Mouse (Mus musculus) kidney, adult 2 months (tissue): ENCODE measurements around the gene Mrps10. TPM values are rescaled to one million over a fixed set of nuclear protein-coding genes. Genes with fewer than 3 reads are reported as not detected.

ENCODE experiments used
- DNase-seq: peaks from one replicate; pipeline ENCODE4 v3.0.0; 2021
- H3K27ac ChIP-seq: fragments of 200-500 bp; 2 replicates; pipeline ENCODE4 v1.5.1; 2012; ENCODE audit warnings: low read depth, low read length, control low read depth, inconsistent platforms; ENCODE audit not compliant: insufficient read depth
- H3K27me3 ChIP-seq: fragments of 200-500 bp; replicated peaks from 2 replicates; pipeline ENCODE4 v1.6.1; 2012; ENCODE audit warnings: mild to moderate bottlenecking, moderate library complexity, low read length, inconsistent platforms; ENCODE audit not compliant: control insufficient read depth, insufficient read depth
- H3K36me3 ChIP-seq: fragments of 200-500 bp; 2 replicates; pipeline ENCODE4 v1.6.1; 2012; ENCODE audit warnings: mild to moderate bottlenecking, moderate library complexity, low read length, inconsistent platforms; ENCODE audit not compliant: control insufficient read depth, insufficient read depth
- H3K4me1 ChIP-seq: fragments of 200-500 bp; 2 replicates; pipeline ENCODE4 v1.6.1; 2011; ENCODE audit warnings: low read length; ENCODE audit not compliant: control insufficient read depth, insufficient read depth
- H3K4me3 ChIP-seq: fragments of 200-500 bp; 2 replicates; pipeline ENCODE4 v1.5.1; 2011; ENCODE audit warnings: mild to moderate bottlenecking, low read depth, low read length, control low read depth; ENCODE audit not compliant: insufficient read depth
- CTCF ChIP-seq: fragments of 200-500 bp; conservative IDR thresholded peaks from 2 replicates; pipeline ENCODE4 v1.5.1; 2011; ENCODE audit warnings: low read depth, mild to moderate bottlenecking, control low read depth, low read length, moderate library complexity, mixed read lengths; ENCODE audit not compliant: insufficient read depth, insufficient read length
- POLR2A ChIP-seq: fragments of 200-500 bp; IDR thresholded peaks from one replicate; pipeline ENCODE4 v1.6.1; 2011; ENCODE audit warnings: low read depth, low read length, control low read depth
- whole genome bisulfite sequencing: fragments of 180-500 bp; shearing (Covaris S2); methylation state at CpG from one replicate; pipeline ENCODE4 v1.1.7; 2018; 5-methylcytosine and 5-hydroxymethylcytosine counted together
- polyA plus RNA-seq: library from polyadenylated mRNA; depleted of rRNA; stranded (reverse); fragments of >200 nt; gene quantifications from 2 replicates; pipeline ENCODE4 v1.2.3, GENCODE M21; 2012

The Mrps10 gene
- polyA plus RNA-seq, 1 experiment = 30.8 TPM

DNA sequence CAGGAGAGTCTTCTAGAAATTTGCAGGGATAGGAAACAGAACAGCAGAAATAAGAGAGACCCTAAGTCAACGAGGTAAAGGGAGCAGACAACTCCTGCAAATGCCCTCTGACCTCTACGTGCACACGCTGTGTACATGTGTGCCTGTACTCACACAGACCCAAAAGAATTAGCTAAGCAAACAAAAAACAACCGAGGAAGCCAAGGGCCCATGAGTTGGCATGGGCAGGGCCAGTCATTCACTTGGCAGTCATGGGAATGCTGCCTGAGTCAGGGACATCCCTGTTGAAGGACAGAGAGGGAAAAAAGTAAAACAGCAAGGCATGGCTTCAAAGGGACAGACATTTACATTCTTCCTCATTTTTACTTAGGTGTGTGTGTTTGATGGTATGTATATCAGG, 14.6 kb downstream of the Mrps10 start:
- Histone ChIP-seq H3K27ac (no peak overlapping the region), H3K27me3 (no peaks in the 10 kb centered on the region), H3K36me3 (no peaks in the 10 kb centered on the region), H3K4me3 (no peak overlapping the region), H3K4me1 (no peaks in the 10 kb centered on the region)
- WGBS = 75% methylated on average over 4 of the region's 4 CpGs
- TF ChIP-seq CTCF = no peak
- TF ChIP-seq POLR2A = no peak
- no peak for DNase-seq

DNA sequence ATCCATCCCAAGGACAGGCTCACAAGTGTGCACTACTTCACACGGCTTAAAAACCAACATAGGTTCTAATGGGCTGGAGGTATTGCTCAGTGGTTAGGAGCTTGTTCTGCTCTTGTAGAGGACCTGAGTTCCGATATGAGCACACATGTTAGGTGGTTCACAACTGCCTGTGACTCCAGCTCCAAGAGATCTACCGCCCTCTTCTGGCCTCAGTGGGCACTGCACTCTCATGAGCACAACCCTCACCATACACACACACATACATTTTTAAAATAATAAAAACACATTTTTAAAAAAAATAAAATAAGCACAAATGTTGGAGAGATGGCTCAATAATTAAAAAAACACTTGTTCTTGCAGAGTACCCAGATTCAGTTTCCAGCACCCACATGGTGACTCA, 15.4 kb downstream of the Mrps10 start:
- WGBS = 95% methylated on average over 3 of the region's 3 CpGs
- Histone ChIP-seq H3K36me3 (no peaks in the 10 kb centered on the region), H3K27ac (no peak overlapping the region), H3K4me3 (no peak overlapping the region), H3K4me1 (no peaks in the 10 kb centered on the region), H3K27me3 (no peaks in the 10 kb centered on the region)
- no peak for DNase-seq
- TF ChIP-seq POLR2A (no peak), CTCF (0 out of 2 replicates have a peak, but pooled peaks have one; percentile 20)

DNA sequence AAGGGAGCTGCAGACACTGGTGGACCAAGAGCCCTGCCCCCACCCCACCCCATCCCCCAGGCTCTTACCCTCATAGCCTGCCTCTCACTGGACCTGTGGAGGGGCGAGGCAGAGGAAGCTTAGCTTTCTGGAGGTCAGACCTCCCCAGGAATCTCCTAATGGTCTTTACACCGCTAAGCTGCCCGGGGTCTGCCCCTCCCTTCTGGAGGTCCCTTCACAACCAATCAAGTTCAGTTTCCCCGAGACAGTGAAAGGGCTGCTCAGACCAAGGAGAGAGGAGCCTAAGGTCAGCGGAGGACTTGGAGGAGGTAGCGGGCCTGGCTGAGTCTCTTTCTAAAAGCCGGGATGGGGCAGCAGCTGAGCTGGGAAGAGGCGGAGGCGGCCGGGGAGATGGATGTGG, 16.5 kb downstream of the Mrps10 start, which contains the start of gene Guca1b:
TSS of gene Guca1b (plus strand) at position 249 of the 400 bp plus-strand sequence.
- H3K27me3 ChIP-seq = no peaks in the 10 kb centered on the region
- WGBS = 50% methylated on average over 10 of the region's 10 CpGs
- no peaks in the 10 kb centered on the region for H3K4me1 ChIP-seq
- TF ChIP-seq CTCF = no peak
- no peak for TF ChIP-seq POLR2A
- H3K36me3 ChIP-seq = no peaks in the 10 kb centered on the region
- H3K4me3 ChIP-seq = no peak within 1 kb of the TSS
- DNase-seq = no peak
- H3K27ac ChIP-seq = no peak within 1 kb of the TSS

DNA sequence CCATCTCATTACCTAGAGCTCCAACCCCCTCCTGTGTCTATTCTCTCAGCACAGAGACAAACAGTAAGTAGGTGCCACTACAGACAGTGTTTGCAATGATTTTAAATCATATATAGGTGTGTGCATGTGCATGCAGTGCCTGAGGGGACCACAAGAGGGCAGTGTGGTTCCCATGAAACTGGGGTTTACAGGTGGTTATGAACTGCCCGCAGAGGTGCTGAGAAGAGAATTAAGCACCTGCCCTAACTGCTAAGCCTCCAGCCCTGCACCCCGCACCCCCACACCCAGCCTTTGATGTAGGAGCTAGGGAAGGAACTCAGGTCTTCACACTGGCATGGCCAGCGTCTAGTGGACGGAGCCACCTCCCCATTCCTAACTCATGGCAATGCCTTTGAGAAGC, 18.0 kb downstream of the Mrps10 start:
- no peak for TF ChIP-seq POLR2A
- peak; percentile 80 for TF ChIP-seq CTCF
- no peaks in the 10 kb centered on the region for H3K27me3 ChIP-seq
- no peaks in the 10 kb centered on the region for H3K36me3 ChIP-seq
- H3K4me1 ChIP-seq = no peaks in the 10 kb centered on the region
- DNase-seq = peak; percentile 55
- no peak overlapping the region for H3K4me3 ChIP-seq
- WGBS = 69% methylated on average over 4 of the region's 4 CpGs
- H3K27ac ChIP-seq = no peak overlapping the region

DNA sequence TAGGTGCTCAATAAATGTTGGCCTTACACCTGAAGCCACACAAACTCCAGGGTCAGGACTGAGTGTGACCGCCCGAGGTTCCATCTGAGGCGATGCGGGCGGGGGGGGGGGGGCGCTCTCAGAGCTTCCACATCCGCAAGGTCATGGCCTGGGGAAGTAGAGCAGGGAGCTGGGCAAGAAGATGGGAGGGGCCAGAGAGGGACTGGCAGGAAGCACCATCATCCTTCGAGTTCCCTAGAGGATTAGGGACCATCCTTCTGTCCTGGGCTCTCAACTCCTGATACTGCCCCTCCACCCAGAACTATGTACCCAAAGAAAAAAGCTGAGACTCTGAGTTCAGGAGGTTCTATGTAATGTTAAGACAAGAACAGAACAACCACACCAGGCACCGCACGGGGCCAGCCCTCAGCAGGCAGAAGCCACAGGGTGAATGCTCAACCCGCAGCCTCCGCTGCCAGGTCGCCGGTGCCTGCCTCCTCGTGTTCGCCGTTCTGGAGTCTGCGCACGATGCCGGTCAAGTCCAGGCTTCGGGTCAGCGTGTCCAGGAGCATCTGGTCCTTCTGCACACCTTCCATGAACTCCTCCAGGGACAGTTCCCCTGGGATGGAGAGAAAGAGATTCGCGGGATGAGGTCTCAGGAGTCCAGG, 25.7 kb downstream of the Mrps10 start:
- TF ChIP-seq CTCF = no peak
- no peak for TF ChIP-seq POLR2A
- H3K36me3 ChIP-seq = no peaks in the 10 kb centered on the region
- peaks cover 2% of the 10 kb centered on the region; the same call in 1 of the 2 replicates for H3K4me1 ChIP-seq
- H3K27ac ChIP-seq = no peak overlapping the region
- H3K27me3 ChIP-seq = no peaks in the 10 kb centered on the region
- WGBS = 21% methylated on average over 24 of the region's 24 CpGs
- peak; percentile 59 for DNase-seq
- peak overlapping the region; percentile 10; the same call in 1 of the 2 replicates for H3K4me3 ChIP-seq

DNA sequence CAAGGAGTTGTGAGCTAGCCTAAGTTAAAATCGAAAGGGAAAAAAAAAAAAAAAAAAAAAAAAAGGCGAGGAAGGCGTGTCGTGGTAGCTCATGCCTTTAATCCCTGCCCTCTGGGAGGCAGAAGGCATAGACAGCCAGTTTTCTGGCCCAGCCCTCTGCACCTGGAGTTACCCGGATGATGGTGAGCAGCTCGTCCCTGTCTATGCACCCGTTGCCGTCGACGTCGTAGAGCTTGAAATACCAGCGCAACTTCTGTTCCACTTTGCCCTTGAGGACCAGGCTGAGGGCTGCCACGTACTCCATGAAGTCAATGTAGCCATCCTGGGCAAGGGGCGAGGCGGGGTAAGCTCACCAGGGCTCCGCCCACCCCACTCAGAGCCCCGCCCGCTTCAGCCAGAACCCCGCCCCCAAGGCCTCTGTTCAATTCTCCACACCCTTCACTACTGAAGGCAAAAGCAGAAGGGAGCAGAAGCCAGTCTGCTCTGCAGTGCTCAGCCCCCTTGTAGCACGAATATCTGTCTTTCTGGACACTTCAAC, 26.8 kb downstream of the Mrps10 start:
- peak overlapping the region; percentile 52 for H3K4me3 ChIP-seq
- no peaks in the 10 kb centered on the region for H3K27me3 ChIP-seq
- H3K36me3 ChIP-seq = no peaks in the 10 kb centered on the region
- WGBS = 3% methylated on average over 18 of the region's 20 CpGs
- H3K27ac ChIP-seq = no peak overlapping the region
- TF ChIP-seq CTCF (no peak), POLR2A (no peak)
- DNase-seq = peak; percentile 71
- H3K4me1 ChIP-seq = peaks cover 2% of the 10 kb centered on the region; the same call in 1 of the 2 replicates

DNA sequence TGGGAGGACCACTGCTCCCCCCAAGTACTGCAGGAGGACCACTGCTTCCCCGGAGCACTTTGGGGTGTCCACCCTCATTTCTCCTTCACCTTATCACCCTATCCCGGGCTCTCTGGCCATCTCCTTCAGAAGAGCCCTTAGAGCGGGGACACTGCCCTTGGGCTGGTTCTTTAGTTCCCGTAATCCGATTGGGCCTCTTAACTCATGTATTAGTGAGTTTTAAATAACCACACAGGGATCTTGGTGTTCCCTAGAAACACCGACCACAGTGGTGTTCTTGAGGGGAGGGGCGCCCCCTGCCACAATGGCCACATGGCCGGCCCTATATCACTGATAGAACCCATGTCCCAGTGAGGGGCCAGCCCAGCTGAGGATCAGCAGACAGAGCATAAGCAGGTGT, 30.4 kb downstream of the Mrps10 start:
- Histone ChIP-seq H3K27ac (no peak overlapping the region), H3K36me3 (no peaks in the 10 kb centered on the region), H3K4me3 (no peak overlapping the region), H3K4me1 (peaks cover 2% of the 10 kb centered on the region; the same call in 1 of the 2 replicates), H3K27me3 (no peaks in the 10 kb centered on the region)
- no peak for TF ChIP-seq POLR2A
- no peak for TF ChIP-seq CTCF
- no peak for DNase-seq
- 87% methylated on average over 8 of the region's 8 CpGs for WGBS
